Mouse (Mus musculus): ENCODE measurements at regions not wholly inside any gene's neighbourhood (a gene's known extent, or its start where the extent isn't known, plus 50 kb on each side); places are given as distances from the start of the nearest gene placed in this dataset.

DNA sequence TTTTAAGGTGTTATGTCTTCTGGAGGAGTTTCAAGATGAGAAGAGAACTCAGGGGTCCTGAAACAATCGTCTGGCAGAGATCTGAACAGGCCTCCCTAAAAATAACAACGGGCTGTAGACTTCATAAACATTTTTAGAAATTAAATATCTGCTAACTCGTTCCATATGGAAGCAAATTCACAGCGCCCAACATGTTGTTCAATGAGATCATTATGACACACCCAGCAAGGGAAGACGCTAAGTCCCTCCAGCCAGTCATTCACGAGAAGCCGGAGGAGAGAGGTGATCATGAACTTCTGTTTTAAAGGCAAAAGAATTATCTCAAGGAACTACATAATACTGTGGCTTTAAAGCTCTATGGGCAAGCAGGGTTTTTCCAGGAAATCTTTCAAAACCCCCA is 334.8 kb downstream of the Efna5 start:
- no peak for DNase-seq

DNA sequence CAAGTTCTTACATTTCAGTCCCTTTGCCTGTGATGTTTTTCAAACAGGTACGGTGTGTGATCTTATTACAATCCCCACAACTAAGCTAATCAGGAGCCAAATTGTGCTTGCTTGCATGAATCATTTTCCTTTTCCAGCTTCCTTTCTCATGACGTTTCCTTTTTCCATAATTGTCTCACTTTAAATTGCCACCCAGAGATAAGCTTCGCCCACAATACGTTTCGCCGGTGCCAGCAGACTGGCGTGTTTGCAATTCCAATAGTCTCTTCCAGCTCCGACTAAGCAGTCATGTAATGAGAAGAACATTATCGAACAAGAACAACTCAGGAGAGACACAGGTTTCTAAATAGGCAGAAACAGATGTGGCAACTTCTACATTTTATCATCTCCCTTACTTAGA is 335.8 kb downstream of the Efna5 start:
- DNase-seq = no peak

DNA sequence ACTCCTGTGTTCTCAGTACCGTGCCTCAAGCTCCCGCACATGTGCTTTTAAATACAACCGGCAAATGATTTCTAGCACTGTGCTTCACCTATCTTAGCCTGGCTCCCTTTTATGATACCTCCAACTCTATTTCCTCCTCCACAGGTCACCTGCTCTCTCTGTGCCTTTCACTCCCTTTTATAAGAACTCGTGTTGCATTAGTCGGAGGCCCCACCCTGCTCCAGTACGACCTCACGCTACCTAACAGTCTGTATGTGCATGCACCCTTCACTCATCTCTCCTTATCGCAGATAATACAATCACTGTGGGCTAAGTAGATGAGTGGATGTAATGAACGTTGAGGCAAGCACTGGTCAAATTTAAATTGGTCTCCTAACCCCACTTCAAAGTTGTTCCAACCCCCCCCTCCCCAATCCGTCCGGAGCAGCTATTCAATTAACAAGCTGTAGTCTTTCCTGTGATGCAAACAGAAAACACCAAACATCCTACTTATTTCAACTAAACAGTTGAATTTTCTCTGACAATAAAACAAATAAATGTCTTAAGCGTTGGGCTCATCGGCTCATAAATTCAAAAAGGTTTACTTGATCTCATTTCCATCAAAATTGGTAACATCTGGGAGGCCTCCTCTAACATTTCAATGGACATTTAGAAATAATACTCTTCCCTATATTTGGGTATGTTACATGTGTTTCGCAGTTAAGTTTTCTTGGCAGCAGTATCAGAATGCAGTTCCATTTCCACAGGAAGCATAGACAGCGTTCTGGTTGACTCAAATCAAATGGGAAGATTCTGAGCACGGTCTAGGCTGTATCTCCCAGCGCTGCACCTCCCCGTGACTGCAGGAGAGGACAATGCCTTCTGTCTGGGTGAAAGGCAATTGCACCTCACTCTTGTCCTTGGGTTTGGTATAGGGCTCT is 337.8 kb downstream of the Efna5 start:
- DNase-seq = no peak

DNA sequence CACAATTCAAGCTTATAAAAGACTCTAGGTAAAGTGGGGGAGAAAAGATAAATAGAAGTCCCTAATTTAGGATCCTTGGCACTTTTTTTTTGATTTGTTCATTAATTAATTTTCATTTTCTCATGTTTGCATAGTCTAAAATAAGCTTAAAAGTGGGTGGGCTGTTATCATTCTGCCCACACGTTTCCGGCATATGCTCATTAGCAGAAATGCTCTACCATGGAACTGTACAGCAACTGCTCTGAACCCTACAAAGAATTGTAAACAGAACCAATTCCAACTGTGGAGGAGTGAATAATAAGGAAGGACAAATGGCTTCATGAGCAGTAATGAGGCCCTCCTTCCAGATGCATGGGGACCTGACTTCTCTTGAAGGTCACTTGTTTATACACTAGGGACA is 351.2 kb downstream of the Efna5 start:
- DNase-seq = no peak

DNA sequence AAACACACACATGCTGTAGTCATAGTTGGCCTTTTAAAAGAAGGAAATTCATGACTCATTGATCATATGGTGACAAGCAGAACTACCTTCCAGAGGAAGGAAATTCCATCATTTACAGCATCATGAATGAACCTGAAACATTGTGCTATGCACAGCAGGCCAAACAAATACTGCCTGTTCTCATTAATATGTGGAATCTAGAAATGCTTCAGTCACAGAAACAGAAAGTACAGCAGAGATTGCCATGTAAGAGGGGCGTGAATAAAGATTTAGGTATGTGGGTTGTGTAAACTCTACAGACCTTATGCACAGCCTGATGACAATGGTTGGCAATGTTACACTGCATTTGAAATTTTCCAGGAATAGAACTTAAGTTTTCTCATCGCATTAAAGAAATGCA is 353.6 kb downstream of the Efna5 start:
- no peak for DNase-seq

DNA sequence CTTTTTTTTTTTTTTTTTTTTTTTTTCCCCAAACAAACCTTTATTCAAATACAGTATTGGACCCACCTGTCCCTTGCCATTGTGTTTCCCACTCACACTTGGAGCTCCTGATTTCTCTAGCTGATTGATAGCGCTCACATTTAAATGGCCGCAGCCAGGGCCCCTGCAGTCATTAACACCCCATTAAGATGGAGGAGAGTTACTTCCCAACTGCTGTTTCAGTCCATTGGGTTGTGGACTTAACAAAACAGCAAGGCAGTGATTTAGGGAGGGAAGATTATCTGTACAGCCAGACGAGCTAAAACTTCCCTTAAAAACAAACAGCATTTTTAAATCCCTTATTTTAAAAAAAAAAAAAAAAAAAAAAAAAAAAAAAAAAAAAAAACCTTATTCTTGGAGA is 367.5 kb downstream of the Efna5 start:
- no peak for DNase-seq

DNA sequence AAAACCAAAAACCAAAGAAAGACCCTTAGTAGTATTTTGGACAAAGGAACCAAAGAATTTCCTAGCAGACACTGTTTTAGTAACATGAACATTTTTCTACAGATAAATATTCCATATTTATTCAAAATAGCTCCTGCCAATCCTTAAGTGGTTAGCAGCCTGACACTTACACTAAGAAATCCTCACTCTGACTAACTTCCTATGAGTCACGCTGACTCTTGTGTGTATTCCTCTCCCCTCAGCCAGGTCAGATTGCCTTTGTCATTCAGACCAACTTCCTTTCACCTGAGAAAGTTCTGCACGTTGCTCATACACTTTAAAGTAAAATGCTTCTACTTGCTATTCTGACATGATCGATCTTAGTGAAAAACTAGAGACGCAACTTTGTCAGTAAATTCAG is 370.9 kb downstream of the Efna5 start:
- no peak for DNase-seq

DNA sequence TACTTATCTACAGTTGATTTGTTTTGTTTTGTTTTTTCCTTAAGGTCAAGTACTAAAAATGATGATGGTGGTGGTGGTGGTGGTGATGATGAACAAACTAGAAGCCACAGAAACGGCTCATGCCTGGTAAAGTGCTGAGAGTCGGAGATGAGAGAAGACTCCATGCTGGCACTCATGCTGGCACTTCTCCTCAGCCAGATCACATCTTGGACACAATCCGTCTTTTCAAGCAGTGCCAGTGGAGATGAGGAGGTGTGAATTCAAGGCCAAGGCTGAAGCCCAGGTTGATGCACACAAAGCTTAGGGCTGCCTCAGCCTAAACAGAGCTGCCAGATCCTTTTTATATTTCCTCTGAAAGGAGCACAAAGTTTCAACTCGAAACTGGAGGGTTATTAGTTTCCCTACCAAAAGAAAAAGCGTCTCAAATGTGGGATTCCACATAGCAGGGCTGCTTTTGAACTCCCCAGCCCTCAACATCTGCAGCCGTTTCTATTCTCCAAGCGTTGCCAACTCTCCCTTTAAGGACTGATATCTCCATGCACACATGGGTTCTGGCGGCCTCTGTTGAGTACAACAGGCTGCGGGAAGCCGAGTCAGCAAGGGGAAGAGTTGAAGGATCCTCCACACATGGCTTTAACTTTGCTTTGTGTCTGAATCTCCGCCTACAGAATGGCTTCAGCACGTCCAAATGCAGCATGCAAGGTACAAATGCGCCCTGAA is 373.2 kb downstream of the Efna5 start:
- DNase-seq = no peak

DNA sequence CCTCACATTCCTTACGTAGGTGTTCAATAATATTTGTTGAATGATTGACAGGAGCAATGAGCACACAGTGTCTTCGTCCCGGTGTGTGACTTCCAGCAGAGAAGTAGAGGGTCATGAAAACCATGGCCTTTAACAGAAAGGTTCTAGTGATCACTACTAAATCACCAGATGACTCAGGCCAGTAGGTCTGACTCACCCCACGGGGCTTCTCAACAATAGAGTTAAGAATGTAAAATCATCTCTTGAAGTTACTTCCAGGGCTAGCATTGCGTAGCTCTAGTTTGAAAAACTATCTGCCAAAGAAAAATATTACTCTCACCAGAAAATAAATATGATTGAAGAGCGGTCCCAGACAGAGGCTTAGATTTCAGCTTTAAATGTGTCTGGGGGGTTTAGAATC is 376.4 kb downstream of the Efna5 start:
- DNase-seq = no peak

DNA sequence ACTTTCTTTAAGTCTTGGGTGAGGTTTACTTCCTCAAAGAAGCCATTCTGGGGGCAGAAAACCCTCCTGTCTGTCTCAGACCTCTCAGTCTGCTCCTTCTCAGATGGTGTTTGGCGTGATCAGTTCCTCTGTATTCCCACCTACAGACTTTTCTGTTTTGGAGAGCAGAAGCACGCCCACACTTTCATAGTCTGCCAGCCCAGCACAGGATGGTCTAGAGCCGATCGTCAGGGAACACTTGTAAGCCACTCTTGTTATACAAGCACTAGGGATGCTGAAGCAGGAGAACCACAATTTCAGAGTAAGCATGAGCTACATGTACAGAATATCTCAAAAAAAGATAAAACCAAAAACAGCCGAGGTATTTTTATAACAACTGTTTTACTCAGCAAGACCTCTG is 410.4 kb downstream of the Efna5 start:
- DNase-seq = no peak

DNA sequence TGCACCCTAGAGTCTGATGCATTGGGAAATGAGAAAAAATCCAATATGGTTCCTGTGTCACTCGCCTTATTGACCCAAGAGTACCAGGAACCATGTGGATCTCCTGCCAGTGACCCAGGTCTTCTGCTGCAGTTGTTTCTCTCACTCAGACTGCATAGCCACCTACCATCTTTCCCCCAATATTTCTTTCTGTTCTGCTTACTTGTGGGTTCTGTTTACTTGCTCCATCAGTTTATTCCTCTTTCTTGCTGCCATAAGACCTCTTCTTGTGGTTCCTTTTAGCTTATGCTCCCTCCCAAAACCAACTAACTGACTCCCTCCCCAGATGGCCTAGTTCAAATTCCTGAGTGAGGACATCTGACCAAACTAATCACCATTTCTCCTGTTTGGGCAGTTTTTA is 411.8 kb downstream of the Efna5 start:
- DNase-seq = no peak

DNA sequence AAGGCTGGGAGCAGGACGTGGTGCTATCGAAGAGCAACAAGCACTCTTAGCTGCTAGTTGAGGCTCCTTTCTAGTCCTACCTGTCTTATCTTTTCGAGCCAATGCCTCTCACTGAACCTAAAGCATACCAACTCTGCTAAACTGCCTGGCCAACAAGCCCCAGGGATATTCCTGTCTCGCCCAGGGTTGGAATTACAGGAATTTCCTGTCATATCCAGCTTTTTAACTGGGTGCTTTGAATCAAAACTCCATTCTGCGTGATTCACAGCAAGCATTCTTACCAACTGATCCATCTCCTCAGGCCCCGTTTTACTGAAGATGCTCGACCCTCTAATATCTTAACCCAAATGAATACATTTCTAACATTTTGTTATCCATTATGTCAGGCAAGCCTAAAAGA is 412.3 kb downstream of the Efna5 start:
- DNase-seq = no peak

DNA sequence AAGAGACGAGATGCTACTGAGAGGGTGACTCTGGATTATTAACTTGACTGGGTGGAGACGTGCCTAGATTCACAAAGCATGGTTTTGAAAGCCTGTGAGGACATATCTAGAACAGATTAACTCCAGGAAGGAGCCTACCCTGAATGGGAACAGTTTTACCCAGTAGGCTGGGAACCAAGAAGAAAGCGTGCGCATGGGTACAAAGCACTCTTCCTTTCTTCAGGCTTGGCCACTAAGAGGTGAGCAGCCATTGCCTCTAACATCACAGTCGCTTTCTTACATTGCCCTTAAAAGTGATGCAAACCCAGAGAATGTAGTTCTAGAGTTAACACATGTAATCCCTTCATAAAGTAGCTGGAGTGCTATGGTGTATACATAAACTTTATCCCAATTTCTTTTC is 414.0 kb downstream of the Efna5 start:
- DNase-seq = no peak

DNA sequence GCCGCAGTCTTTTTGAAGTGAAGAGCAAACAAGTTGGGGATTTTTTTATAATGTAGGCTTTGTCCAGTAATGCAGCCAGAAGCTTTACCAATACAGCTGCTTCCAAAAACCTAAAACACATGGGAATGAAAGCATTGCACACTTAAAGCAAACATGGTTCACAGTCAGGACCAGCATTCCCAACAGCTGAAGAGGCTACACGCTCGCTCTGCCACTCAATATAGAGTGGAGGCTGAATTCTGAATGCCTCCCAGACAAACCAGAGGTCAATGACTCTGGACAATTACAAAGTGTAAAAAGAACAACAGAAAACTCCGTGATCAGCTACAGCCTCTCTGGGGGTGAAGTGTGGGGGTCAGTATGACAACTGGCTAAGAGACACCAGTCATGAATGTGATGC is 416.1 kb downstream of the Efna5 start:
- DNase-seq = no peak

DNA sequence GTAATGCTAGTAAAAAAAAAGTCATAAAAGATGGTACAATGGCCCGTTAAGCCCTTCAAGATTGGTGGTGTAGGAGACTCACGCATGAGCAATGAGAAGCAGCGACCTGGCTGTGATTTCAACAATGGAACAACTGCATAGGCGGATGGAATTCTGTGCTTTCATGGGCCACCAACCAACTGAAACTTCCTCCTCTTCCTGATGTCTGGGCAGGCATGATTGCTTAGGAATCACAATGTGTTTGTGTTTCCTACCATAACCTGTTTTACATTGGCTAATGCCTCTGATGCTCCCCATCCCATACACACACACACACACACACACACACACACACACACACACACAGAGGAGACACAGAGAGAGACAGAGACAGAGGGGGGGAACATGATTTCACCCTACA is 416.9 kb downstream of the Efna5 start:
- DNase-seq = no peak

DNA sequence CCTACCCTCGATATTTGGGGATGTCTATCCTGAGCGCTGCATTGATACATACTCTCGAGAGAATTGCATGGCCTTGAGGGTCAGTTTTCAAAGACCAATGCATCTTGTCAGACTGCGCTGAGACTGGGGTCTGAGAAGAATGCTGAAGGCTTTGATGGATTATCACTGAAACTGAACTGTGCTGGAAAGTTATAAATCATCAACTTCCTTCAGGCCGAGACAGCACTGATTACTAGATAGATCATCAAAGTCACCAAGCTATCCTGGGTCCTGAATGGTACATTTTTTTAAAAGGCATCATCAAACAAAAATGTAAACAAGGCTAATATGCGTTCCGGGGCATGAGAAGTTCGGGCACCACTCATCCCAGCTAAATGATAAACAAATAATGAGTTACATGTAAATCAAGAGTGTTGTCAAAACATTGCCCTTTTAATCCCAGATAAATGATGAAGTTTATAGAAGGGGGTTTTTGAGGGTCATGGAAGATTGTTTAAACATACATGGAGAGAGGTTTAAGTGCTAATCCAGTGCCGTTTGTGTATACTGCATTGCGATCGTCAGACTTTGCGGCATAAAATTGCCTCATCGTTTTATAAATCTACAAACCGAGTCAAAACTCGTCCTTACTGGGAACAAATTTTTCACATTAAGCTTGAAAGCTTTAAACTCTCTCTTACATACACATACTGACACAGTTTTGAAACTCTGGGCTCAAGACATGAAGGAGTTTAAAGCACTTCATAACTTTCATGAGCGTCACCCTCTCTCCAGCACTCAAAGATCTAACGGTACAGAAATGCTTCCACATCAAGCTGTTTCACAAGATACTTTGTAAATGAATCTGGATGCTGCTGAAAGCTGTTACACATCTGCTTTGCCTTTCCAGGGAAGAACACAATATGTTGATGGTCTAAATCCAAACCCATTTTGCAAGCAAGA is 419.5 kb downstream of the Efna5 start:
- no peak for DNase-seq

DNA sequence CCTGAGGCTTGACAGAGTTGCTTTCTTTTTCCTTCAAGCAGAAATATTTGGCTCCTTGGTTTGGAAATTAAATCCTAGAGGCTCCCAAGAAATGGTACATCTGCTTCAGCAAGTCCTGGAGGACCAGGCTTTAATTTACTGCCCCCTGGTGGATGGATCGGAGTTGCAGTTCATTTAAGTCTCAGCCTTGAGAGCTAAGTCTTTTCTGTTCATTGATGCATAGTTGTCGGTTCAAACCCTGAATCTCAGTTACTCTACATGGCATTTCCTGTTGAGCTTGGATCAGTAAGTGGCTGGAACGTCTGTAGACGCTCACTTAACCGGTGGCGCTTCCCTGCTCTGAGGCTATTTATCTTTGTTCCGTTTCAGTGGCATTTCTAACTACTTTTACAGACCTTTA is 422.2 kb downstream of the Efna5 start:
- DNase-seq = peak in 1 of 2 experiments; percentile 65

DNA sequence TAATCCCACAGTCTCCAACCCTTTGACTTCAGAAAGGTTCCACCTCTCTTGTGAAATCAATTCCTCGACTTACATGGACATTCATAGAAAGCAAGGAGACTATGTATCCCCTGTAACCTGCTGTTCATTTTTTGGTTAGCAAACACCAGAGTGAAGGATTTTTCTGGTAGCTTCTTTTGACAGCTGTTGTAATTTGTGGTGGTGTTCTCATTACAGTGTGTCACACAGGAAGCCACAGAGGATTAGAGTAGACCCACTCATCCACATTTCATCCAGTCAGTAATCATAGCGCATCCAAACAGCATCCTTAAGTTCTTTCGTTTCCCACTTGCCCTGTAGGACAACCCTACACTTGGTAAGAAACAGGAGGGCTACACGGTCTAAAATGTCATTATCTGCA is 443.1 kb downstream of the Efna5 start:
- DNase-seq = no peak

DNA sequence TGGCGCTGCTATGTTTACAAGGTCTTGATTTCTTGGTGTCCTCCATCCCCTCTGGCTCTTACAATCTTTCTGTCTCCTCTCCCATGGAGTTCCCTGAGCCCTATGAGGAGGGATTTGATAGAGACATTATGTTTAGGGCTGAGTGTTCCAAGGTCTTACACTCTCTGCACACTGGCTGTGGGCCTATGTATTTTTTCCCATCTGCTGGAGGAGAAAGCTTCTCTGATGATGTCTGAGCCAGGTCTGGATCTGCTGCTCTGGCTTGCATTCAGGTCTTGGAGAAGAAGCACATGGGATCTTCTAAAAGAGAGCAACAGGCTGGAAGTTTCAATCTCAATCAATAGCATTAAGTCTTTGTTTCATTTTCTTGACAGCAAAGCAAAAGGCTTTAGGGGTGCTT is 445.1 kb downstream of the Efna5 start:
- DNase-seq = peak in 1 of 2 experiments; percentile 39

DNA sequence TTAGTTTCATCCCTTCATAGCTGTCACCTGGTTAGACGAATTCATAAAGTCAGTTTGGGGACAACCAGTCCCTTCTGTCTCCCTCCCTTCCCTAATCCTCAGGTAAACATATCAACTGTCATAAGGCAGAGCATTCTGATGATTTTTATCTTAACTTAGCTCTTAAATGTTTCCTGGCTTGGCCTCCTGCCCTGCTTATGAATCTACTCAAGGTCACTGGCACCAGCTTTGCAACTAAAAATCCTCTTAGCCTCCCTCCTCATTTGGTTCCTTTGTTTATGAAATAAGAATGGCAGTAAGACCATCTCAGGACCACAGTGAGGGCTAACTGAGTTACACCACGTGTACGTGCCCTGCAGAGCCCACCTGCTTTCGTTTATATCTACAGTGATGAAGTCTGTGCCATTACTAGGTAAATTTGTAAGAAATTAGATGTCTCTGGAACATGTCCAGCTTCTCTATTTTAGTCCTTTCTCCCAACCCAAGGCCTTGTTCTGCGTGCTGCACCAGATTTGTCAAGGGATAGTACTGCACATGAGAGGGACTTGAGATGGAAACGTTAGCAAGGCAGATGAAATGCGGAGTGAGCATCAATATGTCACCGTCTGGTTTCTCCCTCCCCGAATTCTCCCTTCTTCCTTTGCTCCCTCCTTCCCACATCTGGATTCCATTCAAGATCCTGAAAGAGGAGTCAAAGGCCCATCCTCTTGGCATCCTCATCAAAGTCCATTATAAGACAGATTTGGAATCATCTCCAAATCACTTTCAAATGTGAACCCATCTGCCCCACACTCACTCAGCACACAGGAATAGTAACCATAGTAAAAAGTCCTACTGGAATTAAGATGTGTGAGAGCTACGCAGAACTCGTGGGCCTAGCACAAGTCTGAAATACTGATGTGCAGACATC is 457.4 kb downstream of the Efna5 start:
- DNase-seq = no peak

DNA sequence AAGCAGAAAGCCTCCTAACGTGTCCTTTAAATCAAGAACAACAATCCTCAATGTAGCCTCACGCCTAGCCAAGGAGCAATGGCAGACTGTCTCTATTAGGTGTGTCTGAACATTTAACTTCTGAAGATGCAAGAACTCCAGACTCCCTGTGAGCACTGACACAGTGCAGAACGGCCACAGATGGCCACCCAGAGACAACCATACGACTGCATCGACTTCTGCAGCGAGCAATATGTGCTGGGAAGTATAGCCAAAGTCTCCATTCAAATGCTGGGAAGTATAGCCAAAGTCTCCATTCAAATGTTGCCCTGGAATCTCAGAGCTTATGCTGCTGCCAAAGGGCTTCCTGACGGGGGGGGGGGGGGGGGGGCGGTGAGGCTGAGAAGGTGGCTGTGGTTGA is 463.5 kb downstream of the Efna5 start:
- no peak for DNase-seq

DNA sequence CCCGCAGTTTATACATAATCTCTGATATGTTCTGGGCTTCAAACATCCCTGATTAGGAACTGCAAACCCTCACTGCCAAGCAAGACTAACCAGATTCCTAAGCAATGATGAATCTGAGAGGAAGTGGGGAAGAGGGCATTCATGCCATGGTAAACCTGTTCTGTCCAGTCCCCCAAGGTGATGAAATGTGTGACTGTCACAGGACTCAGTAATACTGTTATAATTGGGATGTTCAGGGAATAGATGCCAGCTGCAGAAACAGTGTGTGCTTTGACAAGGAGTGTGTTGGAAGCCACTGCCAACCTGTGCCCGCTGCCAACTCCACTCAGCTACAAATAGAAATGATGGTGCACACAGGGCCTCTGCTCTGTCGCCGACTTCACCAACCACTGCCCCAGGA is 466.0 kb downstream of the Efna5 start:
- DNase-seq = no peak

Measured in lung, postnatal 4 days (tissue).